Mouse (Mus musculus): ENCODE measurements around the gene Dhrs1. TPM values are rescaled to one million over a fixed set of nuclear protein-coding genes. Genes with fewer than 3 reads are reported as not detected.

Dhrs1 gene
- total RNA-seq, 1 experiment from 2014 or later: 28.0 TPM

DNA sequence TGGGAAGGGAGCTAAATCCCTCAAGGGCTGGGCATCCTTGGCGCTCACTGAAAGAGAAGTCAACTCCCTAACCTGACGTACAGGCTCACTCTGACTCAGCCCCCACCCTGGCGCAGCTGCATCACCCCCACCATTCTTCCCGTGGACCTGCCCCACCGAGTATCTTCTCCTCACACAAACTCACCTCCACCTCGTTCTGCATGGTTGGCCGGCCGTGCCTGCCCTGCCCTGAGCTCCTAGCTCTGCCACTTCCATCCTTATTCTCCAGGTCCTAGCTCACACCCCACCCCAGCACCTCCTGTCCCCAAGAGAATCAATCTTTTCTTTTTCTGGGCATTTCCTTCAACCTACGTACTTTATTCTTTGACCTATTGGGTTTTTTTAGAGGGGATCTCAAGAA is 44.4 kb downstream of the Dhrs1 start:
- ATAC-seq (ENCODE audit: extremely low read depth, insufficient number of reproducible peaks, low FRiP score, poor library complexity, severe bottlenecking): no peak

DNA sequence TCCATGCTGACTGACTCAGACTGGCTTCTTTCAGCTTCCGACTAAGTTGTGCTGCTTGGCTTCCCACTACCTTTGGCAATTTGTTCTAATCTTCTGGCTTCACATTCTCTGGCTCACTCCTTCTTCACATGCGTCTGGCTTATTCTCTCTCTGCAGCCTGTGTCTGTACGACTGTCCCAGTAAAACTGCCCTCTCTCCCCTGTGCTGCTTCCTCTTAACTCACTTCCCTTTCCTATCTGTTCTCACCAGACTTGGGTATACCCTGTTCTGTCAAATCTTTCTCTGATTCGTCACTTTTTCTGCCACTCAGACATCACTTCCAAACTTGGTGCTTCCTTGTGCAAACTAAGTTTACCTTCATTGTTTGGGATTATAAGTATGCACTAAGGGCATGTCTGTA is 48.3 kb downstream of the Dhrs1 start:
- ATAC-seq (ENCODE audit: extremely low read depth, insufficient number of reproducible peaks, low FRiP score, poor library complexity, severe bottlenecking): peak; percentile 71

DNA sequence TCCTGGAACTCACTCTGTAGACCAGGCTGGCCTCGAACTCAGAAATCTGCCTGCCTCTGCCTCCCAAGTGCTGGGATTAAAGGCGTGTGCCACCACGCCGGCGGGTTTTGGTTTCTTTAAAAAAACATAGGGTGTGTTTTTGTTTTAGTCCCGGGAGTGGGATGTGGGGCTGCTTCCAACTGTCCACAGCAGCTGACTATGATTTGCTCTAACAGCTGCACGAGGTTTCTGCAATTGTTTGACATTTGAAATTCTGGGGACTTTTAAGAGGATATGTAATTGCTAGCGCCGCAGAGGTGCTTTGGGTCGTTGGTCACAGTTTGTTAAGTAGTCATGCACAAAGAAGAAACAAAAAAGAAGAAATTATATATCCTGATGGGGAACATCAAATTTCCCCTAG is 56.1 kb downstream of the Dhrs1 start:
- ATAC-seq (ENCODE audit: extremely low read depth, insufficient number of reproducible peaks, low FRiP score, poor library complexity, severe bottlenecking): no peak

Other genes with a start within 250 kb of the Dhrs1 start
- not detected in 2 replicates for gene Cpne6, start 235.2 kb downstream of the Dhrs1 start, total RNA-seq (2017)
- 0.12 TPM in 1 of 2 replicates, not detected in the other for gene Nrl, start 220.7 kb downstream of the Dhrs1 start, total RNA-seq (2017)
- gene Pck2, start 205.4 kb downstream of the Dhrs1 start, total RNA-seq (2017): 38.6 and 38.8 TPM in 2 replicates
- gene Dcaf11, start 185.7 kb downstream of the Dhrs1 start, total RNA-seq (2017): 82.2 and 98.6 TPM in 2 replicates
- 6.9 and 9.1 TPM in 2 replicates for gene A730061H03Rik, start 185.3 kb downstream of the Dhrs1 start, total RNA-seq (2017)
- not detected in 2 replicates for gene Fitm1, start 170.1 kb downstream of the Dhrs1 start, total RNA-seq (2017)
- gene Psme1, start 167.6 kb downstream of the Dhrs1 start, total RNA-seq (2017): 254 and 295 TPM in 2 replicates
- gene Emc9, start 160.4 kb downstream of the Dhrs1 start, total RNA-seq (2017): 5.0 TPM in 2 replicates
- gene Psme2, start 154.6 kb downstream of the Dhrs1 start, total RNA-seq (2017): 164 and 175 TPM in 2 replicates
- 73.4 and 82.3 TPM in 2 replicates for gene Rnf31, start 154.0 kb downstream of the Dhrs1 start, total RNA-seq (2017)
- gene Irf9, start 142.1 kb downstream of the Dhrs1 start, total RNA-seq (2017): 163 and 164 TPM in 2 replicates
- gene Rec8, start 127.7 kb downstream of the Dhrs1 start, total RNA-seq (2017): not detected in 2 replicates
- 4.2 and 11.3 TPM in 2 replicates for gene Ipo4, start 109.7 kb downstream of the Dhrs1 start, total RNA-seq (2017)
- 2.1 and 2.8 TPM in 2 replicates for gene Gm49378, start 107.8 kb downstream of the Dhrs1 start, total RNA-seq (2017)
- 40.7 and 42.5 TPM in 2 replicates for gene Tm9sf1, start 101.9 kb downstream of the Dhrs1 start, total RNA-seq (2017)
- gene Tssk4, start 95.5 kb downstream of the Dhrs1 start, total RNA-seq (2017): 0.98 and 2.1 TPM in 2 replicates
- 40.6 and 42.1 TPM in 2 replicates for gene Mdp1, start 85.2 kb downstream of the Dhrs1 start, total RNA-seq (2017)
- 27.5 and 44.8 TPM in 2 replicates for gene Gmpr2, start 73.7 kb downstream of the Dhrs1 start, total RNA-seq (2017)
- 158 and 211 TPM in 2 replicates for gene Nedd8, start 73.6 kb downstream of the Dhrs1 start, total RNA-seq (2017)
- gene Tinf2, start 63.9 kb downstream of the Dhrs1 start, total RNA-seq (2017): 64.8 and 68.2 TPM in 2 replicates
- 6.9 and 9.5 TPM in 2 replicates for gene Tgm1, start 31.8 kb downstream of the Dhrs1 start, total RNA-seq (2017)
- gene Rabggta, start 23.4 kb downstream of the Dhrs1 start, total RNA-seq (2017): 27.2 and 36.8 TPM in 2 replicates
- gene Nop9, start within 50 bp of the Dhrs1 start, total RNA-seq (2017): 12.1 and 15.8 TPM in 2 replicates
- gene Cideb, start 12.8 kb upstream of the Dhrs1 start, total RNA-seq (2017): 0.49 TPM in 1 of 2 replicates, not detected in the other
- gene Ltb4r2, start 15.7 kb upstream of the Dhrs1 start, total RNA-seq (2017): 0.25 and 0.81 TPM in 2 replicates
- gene Ltb4r1, start 20.3 kb upstream of the Dhrs1 start, total RNA-seq (2017): 12.9 and 14.6 TPM in 2 replicates
- 0.49 TPM in 1 of 2 replicates, not detected in the other for gene Adcy4, start 38.4 kb upstream of the Dhrs1 start, total RNA-seq (2017)
- 17.3 and 30.9 TPM in 2 replicates for gene Ripk3, start 43.2 kb upstream of the Dhrs1 start, total RNA-seq (2017)
- gene Nfatc4, start 77.5 kb upstream of the Dhrs1 start, total RNA-seq (2017): not detected in 2 replicates
- gene Nynrin, start 108.3 kb upstream of the Dhrs1 start, total RNA-seq (2017): 0.23 and 0.25 TPM in 2 replicates
- gene Cbln3, start 138.7 kb upstream of the Dhrs1 start, total RNA-seq (2017): 0.37 TPM in 1 of 2 replicates, not detected in the other
- 157 and 158 TPM in 2 replicates for gene Khnyn, start 139.3 kb upstream of the Dhrs1 start, total RNA-seq (2017)
- gene Sdr39u1, start 154.6 kb upstream of the Dhrs1 start, total RNA-seq (2017): 9.7 and 16.3 TPM in 2 replicates
- 0.37 and 2.1 TPM in 2 replicates for gene Cma1, start 199.0 kb upstream of the Dhrs1 start, total RNA-seq (2017)
- gene Cma2, start 205.3 kb upstream of the Dhrs1 start, total RNA-seq (2017): not detected in 2 replicates

Data from neutrophil, adult 5-6 weeks (primary cell).